Mouse (Mus musculus) spleen, adult 12 weeks (tissue): ENCODE measurements around the gene 3830417A13Rik.

Experiments used
- DNase-seq: peaks from one replicate; pipeline ENCODE4 v3.0.0; 2022; ENCODE audit warnings: low spot score

The 3830417A13Rik gene

DNA sequence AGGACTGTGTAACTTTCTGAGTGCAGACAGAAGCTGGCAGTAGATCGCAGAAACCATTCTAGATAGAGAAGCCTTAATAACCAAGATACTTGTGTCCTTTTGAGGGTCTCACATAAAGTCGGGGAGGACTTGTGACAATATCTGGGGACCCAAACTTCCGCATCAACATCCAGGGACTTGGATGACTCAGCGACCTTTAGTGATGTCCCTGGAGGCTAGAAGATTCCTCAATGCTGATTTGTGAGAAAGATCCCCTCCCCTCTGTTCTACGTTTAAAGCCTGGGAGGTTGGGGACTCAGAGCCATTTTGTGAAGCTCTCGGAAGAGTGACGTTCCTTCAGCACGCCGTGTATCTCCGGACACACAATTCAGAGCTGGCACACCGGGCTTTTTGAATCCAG is at the start of gene 3830417A13Rik:
Gene 3830417A13Rik, plus strand, starts transcription at position 301 of the 400 bp plus-strand sequence.
- no peak for DNase-seq

DNA sequence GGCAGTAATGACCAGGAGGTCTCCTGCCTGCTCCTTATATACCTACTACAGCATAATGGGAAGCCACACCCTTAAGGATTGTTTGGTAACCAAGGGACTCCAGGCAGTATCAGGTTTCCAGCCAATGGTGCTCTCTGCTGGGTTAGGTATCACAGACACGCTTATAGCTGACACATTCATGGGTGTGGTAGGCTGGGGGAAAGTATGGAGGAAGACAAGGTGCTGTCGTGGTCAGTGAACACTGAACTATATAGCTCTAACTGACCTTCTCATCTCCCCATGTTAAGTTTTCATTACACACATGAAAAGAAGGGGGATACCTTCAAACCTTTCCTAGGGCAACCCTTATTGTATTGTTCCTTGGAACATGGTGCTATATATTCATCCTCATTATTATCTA is 21.2 kb upstream of the 3830417A13Rik start, which contains the start of gene Gm6760:
Gene Gm6760, minus strand, starts transcription at position 101 of the 400 bp plus-strand sequence.
- DNase-seq = no peak

DNA sequence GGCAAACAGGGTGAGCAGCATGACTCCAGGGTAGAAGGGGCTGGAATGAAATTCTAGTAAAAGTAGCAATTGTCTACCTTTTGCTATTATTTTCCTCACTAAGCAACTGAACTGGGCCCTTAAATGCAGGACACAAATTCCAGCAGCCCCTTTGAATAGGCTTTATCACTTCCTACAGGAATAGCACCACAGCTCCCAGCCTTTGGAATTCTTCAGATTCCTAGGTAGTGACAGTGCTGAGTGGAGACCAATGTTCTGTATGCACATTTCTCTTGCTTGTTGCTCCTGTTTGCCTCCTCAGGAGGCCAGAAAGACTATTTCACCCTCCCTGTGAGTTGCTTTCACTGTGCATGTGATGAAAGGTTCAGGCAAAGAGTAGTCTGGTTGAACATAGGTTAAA is 7.9 kb downstream of the 3830417A13Rik start:
- no peak for DNase-seq
